25 mouse cellular contexts compared by ENCODE assay signal in the genomic region with DNA sequence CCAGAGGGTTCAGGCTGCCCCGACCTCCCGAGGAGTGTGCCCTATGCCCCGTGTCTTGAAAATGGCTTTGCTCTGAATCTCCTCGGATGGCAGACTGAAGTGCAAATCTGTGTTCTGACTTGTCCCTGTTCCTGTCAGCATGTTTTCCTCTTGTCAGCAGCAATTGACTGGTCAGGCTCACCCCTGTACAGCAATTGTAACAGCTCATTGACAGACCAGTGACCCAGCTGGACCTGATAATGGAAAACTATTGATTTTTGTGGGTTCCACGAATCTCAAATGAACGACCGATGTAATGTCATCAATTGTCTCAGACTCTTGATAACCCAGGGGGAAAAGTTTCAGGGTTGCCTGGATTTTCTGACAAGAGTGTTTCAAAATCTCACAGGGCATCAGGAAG. TPM values are rescaled to one million over a fixed set of nuclear protein-coding genes. Genes with fewer than 3 reads are reported as not detected.
"Had no signal": no experiment of that assay in that cellular context is flagged by ENCODE, and none has a peak within 500 bp of the region (broad histone marks: within the 10 kb centered on the region; RNA-seq: fewer than 3 reads in every experiment).

No protein-coding gene starts in this region.

- H3K9me3 ChIP-seq: neural tube, embryonic 13.5 days; neural tube, embryonic 15.5 days; stomach, embryonic 15.5 days had no signal

- H3K4me2 ChIP-seq: neural tube, embryonic 13.5 days; neural tube, embryonic 15.5 days; stomach, embryonic 15.5 days had no signal

- DNase-seq: retina, postnatal 1 day; right cerebral cortex, adult 18-20 months; right cerebral cortex, postnatal 14 days; right cerebral cortex, postnatal 25 days; right cerebral cortex, postnatal 4 days; spleen, adult 18-20 months; thymus, adult 18-20 months; thymus, adult 2 months; thymus, postnatal 14 days; thymus, postnatal 25 days; thymus, postnatal 36 days; thymus, postnatal 4 days had no signal

- H3K27ac ChIP-seq: neural tube, embryonic 13.5 days; neural tube, embryonic 15.5 days; stomach, embryonic 15.5 days; stomach, postnatal 0 days had no signal

- H3K4me1 ChIP-seq: stomach, embryonic 15.5 days had no signal

- H3K9ac ChIP-seq: neural tube, embryonic 13.5 days; neural tube, embryonic 15.5 days; stomach, embryonic 15.5 days had no signal

- H3K4me3 ChIP-seq: neural tube, embryonic 13.5 days; neural tube, embryonic 15.5 days; stomach, embryonic 15.5 days had no signal

- H3K36me3 ChIP-seq: neural tube, embryonic 13.5 days; neural tube, embryonic 15.5 days; stomach, embryonic 15.5 days had no signal

- H3K27me3 ChIP-seq: stomach, embryonic 15.5 days had no signal

RNA-seq across cellular contexts. Expression of a gene that starts 28.0 kb away (rescaled TPM):
- total RNA-seq: neutrophil, adult 5-6 weeks had no signal
- polyA plus RNA-seq: neural tube, embryonic 13.5 days; neural tube, embryonic 14.5 days; neural tube, embryonic 15.5 days; small intestine, adult 2 months; spleen, adult 2 months; stomach, embryonic 14.5 days; stomach, embryonic 15.5 days; stomach, embryonic 16.5 days; stomach, postnatal 0 days; testis, adult 2 months; thymus, adult 2 months; thymus, postnatal 0 days; urinary bladder, adult 2 months had no signal
